Mouse (Mus musculus) right cerebral cortex, postnatal 10 days (tissue): Measurements from ENCODE around the gene Rangrf.
"Not testable (repeated sequence)": the region's sequence is repeated elsewhere in the genome, so short reads cannot be mapped to it uniquely, and the experiment has no call there.

Experiments
- DNase-seq, 2 experiments: peaks; one replicate each; pipeline ENCODE4 v3.0.0; 2021; ENCODE audit warnings: low spot score in 2 of 2

Gene Rangrf

DNA sequence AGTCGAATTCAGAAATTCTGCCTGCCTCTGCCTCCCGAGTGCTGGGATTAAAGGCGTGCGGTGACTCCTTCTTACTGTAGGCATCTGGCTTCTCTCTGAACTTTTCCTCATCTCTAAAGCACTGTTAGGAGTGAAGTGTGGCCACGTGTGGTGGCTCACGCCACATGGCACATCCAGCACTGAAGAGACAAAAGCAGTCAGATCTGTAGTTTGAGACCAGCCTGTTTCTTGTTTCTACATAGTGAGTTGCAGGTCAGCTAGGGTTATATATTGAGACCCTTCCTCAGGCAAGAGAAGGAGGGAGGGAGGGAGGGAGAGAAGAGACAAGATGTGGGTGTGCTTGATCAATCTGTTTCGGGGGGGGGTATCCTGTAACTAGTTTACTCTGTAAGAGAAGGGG lies at the start of gene Rangrf:
Rangrf (minus strand) TSS at position 101 of the 400 bp plus-strand sequence.
- DNase-seq: no peak

DNA sequence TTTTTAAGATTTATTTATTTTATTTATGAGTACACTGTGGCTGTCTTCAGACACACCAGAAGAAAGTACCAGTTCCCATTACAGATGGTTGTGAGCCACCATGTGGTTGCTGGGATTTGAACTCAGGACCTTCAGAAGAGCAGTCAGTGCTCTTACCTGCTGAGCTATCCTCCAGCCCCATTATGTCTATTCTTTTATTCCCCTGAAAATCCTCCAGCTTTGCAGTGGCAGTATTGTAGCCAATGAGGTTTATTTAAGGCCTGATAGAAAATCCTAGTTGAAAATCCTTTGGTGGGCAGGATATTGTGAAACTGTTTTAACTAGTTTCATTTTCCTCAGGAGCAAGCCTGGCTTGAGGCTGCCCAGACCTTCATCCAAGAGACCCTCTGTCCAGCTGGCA lies 45.7 kb upstream of the Rangrf start:
- no peak for DNase-seq

DNA sequence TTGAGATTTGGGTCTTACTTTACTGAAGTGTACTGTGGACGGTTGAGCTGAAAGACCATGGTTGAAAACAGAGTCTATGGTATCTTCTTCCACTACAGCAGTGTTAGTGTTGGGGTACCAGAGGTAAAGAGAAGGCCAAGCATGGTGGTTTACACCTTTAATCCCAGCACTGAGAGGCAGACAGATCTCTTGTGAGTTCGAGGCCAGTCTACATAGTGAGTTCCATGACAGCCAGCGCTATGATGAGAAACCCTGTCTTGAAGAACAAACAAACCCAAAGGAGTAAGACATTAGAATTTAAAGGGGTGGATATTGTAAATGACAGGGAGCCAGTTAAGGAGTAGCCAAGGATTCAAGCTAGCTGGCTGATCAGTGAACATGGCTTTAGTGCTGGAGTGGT lies 41.8 kb upstream of the Rangrf start:
- DNase-seq: no peak

DNA sequence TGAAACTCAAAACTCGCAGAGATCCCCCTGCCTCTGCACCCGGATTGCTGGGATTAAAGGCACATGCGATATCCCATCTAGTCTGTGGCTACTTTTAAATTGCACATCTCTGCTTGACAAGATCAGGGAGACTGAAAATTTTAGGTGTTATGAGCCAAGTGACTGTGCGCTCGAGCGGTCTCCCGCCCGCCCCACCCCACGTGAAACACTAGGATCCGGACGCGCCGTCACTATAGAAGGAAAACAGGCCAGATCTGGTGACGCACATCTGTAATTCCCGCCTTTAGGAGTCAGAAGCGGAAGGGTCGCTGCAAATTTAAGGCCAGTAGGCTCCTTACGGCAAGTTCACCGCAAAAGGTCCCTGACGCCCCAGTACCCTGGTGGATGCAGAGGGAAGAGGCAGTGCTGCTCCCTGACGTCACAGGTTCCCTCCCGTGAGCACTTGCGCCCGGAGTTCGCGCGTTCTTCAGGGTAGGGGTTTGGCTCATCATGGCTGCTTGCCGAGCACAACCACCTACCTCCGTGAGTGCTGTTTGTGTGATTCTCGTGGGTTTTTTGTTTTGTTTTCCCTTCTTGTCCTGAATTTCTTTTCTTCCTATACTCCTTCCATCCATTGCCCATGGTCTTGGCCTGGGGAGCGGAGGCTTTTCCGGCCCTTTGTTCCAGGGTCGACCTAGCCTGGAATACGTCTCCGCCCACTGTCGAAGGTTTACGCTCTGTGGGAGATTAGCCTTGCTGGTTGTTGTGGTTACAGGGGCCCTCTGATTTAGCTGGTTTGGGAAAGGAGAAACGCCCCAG lies 40.9 kb upstream of the Rangrf start, which contains the start of gene Ctc1:
Ctc1 (plus strand) TSS at position 268 of the 798 bp plus-strand sequence.
- peak; percentile 94 to 95 for DNase-seq

DNA sequence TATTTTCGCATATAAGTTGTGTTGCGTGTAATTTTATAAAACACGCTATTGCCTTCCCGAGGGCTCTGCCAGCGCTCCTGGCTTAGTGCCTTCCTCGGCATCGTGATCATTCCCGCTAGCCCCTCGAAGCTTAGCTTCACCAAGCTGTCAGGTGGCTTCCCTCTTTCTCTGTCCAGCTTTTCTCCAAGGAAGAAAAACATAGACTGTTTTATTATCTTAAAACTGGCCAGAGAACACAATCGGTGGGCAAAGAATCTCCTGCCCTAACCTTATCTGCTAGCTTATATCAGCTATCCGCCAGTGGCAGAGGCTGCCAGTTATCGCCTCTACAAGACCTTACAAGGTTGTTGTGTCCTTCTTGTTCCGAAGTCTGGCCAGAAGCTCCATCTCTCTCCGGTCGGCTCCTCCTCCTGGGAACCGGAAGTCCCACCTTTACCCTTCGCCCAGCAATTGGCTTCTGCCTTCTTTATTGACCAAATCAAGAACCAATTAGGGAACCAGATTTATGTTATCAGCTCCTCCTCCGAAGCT lies 37.2 kb upstream of the Rangrf start:
- DNase-seq: peak; percentile 92 to 95

DNA sequence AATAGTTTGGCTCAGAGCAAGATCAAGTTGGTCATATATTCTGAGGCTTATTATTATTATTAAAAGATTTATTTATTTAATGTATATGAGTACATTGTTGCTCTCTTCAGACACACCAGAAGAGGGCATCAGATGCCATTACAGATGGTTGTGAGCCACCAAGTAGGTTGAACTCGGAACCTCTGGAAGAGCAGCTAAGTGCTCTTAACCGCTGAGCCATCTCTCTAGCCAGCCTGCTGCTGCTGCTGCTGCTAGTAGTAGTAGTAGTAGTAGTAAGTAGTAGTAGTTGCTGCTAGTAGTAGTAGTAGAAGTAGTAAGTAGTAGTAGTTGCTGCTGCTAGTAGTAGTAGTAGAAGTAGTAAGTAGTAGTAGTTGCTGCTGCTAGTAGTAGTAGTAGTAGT lies 36.5 kb upstream of the Rangrf start:
- not testable (repeated sequence) for DNase-seq

DNA sequence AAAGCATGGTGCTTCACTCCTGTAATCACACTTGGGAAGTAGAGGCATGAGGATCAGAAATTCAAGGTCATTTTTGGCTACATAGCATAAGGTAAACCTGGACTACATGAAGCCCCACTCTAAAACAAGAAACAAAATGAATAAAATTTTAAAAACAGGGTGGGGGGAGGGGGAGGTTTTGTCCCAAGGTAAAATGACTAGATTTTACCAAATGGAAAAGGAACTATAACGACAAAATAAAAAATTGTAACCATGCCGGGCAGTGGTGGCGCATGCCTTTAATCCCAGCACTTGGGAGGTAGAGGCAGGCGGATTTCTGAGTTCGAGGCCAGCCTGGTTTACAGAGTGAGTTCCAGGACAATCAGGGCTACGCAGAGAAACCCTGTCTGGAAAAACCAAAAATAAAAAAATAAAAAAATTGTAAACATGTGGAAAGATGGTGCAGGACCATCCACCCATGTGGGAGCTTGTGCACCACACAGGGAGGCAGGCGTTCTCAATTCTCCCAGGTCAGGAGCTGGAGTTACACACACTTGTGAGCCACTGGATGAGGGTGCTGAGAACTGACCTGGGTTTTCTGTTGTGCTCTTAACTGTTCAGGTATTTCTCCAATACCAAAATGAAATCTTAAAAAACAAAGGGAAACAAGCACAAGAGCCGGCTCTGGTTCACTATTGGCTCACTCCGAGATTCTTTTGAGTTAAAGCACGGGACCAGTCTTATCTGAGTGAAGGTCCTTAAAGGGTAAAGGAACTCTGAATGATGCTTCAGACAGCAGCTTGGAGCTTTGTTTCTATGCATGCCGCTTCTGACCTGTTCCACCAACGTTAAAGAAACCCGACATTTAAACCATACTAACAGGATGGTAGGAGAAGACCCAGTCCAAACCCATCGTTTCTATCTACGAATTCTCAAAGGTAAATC lies 35.7 kb upstream of the Rangrf start:
- no peak for DNase-seq

GRCm38 (mm10) chr11:69009508-69009907 lies 34.5 kb upstream of the Rangrf start:
- DNase-seq: no peak

GRCm38 (mm10) chr11:69008182-69009121 lies 33.5 kb upstream of the Rangrf start, which contains the start of gene Pfas:
Pfas (minus strand) TSS chr11:69008460.
- DNase-seq: peak; percentile 96 to 97

- not testable (repeated sequence) for DNase-seq
These were observed 31.6 kb upstream of the Rangrf start for GRCm38 (mm10) chr11:69006575-69006974.

DNA sequence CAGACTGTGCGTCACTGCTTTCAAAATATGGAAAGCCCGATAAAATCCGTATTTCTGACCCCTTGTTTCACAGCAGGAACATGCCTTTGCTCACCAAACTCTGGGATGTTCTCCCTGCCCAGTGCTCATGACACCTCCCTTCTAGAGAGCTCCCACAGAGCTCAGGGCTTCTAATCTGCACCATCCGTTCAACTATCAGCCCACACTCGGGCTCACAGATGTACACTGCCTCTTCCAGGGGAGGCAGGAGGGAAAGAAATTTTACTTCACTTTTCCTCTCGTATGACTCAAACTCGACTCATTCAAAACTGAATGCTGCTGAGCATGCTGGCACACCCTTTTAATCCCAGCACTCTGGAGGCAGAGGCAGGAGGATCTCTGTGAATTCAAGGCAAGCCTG lies 30.2 kb upstream of the Rangrf start:
- no peak for DNase-seq

- no peak for DNase-seq
These were observed 28.6 kb upstream of the Rangrf start for GRCm38 (mm10) chr11:69003592-69003991.

DNA sequence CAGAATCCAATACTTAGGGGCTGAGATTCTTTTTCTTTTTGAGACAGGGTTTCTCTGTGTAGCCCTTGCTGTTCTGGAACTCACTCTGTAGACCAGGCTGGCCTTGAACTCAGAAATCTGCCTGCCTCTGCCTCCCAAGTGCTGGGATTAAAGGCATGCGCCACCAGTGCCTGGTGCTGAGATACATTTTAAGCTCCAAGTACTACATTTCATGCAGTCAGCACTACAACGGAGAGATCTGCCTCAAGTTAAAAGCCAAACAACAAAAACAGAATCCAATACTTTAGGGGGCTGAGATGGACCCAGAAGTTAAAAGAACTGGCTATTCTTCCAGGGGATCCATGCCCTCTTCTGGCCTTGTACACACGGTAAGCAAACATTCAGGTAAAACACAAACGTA lies 27.8 kb upstream of the Rangrf start:
- DNase-seq: not testable (repeated sequence)

- no peak for DNase-seq
These were observed 22.1 kb upstream of the Rangrf start for GRCm38 (mm10) chr11:68997080-68997479.

DNA sequence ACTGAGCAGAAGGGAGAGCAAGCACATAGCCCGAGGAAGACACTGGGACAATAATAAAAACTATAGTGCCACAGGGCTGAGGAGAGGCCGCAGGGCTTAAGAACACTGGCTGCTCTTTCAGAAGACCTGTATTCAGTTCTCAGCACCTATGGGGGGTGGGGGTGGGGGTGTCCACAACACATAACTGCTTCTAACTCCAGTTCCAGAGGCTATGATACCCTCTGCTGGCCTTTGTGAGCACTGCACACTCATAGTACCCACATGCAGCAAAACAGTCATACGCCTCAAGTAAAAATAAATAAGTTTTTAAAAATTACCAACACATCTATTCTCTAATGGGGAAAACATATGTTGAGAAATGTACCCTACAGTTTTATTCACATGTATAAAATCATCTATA lies 19.4 kb upstream of the Rangrf start:
- no peak for DNase-seq

GRCm38 (mm10) chr11:68993122-68993521 lies 18.1 kb upstream of the Rangrf start:
- DNase-seq: no peak

DNA sequence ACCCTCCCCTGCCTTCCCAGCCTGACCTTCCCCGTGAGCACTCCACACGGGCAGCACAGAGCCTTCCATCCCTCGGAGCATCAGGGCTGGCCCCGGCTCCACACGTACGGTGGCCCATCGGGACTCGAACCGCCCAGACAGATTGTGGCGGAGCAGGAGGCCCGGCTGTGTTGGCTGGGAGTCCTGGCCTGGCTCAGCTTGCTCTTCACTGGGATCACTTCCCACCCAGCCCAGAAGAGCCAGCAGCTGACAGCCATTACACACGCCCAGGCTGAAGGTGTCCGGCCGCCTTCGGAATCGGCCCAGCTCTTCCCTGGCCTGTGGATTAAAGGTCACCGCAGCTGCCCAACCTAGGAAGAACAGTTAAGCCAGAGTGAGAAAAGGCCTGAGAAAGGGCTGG lies 13.4 kb upstream of the Rangrf start:
- no peak for DNase-seq

GRCm38 (mm10) chr11:68987365-68987882 lies 12.4 kb upstream of the Rangrf start:
- DNase-seq: no peak

- DNase-seq: peak; percentile 72 to 85
These were observed 7.8 kb upstream of the Rangrf start for GRCm38 (mm10) chr11:68982639-68983369.

DNA sequence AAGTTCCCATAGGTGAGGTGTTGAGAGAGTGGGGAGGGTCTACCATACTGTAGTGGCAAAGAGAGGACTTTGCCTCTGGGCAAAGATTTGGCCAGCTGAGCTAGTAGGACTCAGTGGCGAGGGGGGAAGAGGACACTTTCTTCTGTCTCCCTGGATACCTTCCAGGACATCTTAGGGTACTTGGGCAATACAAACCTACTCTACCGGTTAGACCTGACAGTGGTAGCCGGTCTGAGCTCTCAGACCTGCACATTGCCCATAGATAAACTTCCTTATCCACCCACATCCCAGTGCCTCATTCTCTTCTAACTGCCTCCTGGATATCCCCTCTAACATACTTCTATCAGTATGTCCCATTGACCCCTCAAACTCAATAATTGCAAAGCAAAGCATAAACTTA lies 5.9 kb upstream of the Rangrf start:
- no peak for DNase-seq
